Comparison of ENCODE assay signal across 9 mouse cellular contexts in the genomic region with DNA sequence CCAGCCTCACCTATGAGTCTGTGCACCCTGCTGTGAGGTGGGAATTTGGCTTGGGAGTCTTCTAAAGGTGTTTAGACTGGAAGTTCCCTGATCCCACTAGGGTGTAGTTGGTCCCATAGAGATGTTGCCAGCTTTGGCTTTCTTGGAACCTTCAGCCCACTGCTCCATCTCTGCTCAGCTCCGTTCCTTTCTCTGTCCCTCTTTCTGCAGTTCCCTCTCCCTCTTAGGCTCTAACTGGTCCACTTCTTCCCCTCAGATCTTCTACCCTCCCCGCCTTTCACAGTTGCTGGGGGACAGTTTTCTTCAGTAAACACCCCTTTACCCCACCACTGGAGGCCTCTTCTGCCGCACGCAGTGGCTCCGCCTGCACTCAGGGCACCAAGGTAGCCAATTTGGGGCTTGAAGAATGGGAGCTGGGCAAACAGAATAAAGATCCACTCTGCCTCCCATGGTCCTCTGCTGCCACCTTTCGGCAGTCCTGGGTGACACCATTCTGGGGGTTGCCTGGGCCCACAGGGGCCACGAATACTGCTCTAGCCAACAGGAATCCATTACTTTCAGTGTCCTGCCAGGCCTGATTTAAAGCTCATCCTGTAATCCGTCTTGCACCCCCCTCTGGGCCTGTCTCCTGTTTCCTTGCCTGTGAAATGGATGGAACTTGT.
DNase-seq lines count a peak whose midpoint lies in the region; ATAC-seq and TF ChIP-seq lines count a peak whose summit lies in the region.
"Had no signal": no experiment of that assay in that cellular context is flagged by ENCODE, and none has a peak within 500 bp of the region (broad histone marks: within the 10 kb centered on the region; RNA-seq: fewer than 3 reads in every experiment).

No protein-coding gene starts in this region.

- no peak for ATAC-seq in heart, embryonic 11.5 days (replicated peaks; ENCODE audit: insufficient number of reproducible peaks, low FRiP score, low TSS enrichment)
- peak; percentile 21; the same call in 1 of the 2 replicates for ATAC-seq in limb, embryonic 12.5 days (ENCODE audit: insufficient number of reproducible peaks, insufficient read depth, low FRiP score, low TSS enrichment, low read depth)

- peak; percentile 92 for DNase-seq in heart, adult 11 months
- DNase-seq in cerebellum, postnatal 36 days = peak; percentile 37 to 47
- peak; percentile 73 for DNase-seq in gastrocnemius, adult 2 months
- DNase-seq in kidney, adult 11 months = peak; percentile 38
- DNase-seq in neural tube, embryonic 10.5 days (ENCODE audit: extremely low spot score, low spot score) = peak; percentile 77
- peak; percentile 42 for DNase-seq in splenic B cell, adult 2 months (ENCODE audit: low read depth, low spot score)

- H3K27ac ChIP-seq in heart, embryonic 11.5 days (ENCODE audit: low read depth, low read length) = no peak overlapping the region
- no peak overlapping the region for H3K27ac ChIP-seq in gastrocnemius, adult 2 months
- H3K27ac ChIP-seq in limb, embryonic 12.5 days = no peak overlapping the region

- peak; percentile 82 for TF ChIP-seq CTCF in gastrocnemius, adult 2 months (IDR thresholded peaks at IDR 0.05)

- H3K9ac ChIP-seq in heart, embryonic 11.5 days (ENCODE audit: low read depth, low read length) = no peak overlapping the region
- H3K9ac ChIP-seq in limb, embryonic 12.5 days (replicated peaks) = no peak overlapping the region

- H3K4me2 ChIP-seq in heart, embryonic 11.5 days = no peak overlapping the region
- no peak overlapping the region for H3K4me2 ChIP-seq in limb, embryonic 12.5 days

- H3K4me3 ChIP-seq in heart, embryonic 11.5 days (ENCODE audit: low read depth, low read length) = no peak overlapping the region
- H3K4me3 ChIP-seq in gastrocnemius, adult 2 months = no peak overlapping the region
- H3K4me3 ChIP-seq in limb, embryonic 12.5 days (replicated peaks) = no peak overlapping the region
- H3K4me3 ChIP-seq: myocyte had no signal

- H3K36me3 ChIP-seq in heart, embryonic 11.5 days (ENCODE audit: control insufficient read depth, insufficient read depth, low read length) = no peaks in the 10 kb centered on the region
- H3K36me3 ChIP-seq in limb, embryonic 12.5 days = no peaks in the 10 kb centered on the region
- no peaks in the 10 kb centered on the region for H3K36me3 ChIP-seq in splenic B cell, adult 2 months (ENCODE audit: control insufficient read depth, insufficient read depth, low read length, poor library complexity, severe bottlenecking)

- no peaks in the 10 kb centered on the region for H3K4me1 ChIP-seq in heart, embryonic 11.5 days (ENCODE audit: control insufficient read depth, insufficient read depth, low read length)
- peaks cover 23% of the 10 kb centered on the region for H3K4me1 ChIP-seq in limb, embryonic 12.5 days (replicated peaks)

- intact Hi-C loops in gastrocnemius, adult 2 months (cut with DNase I) = loop anchor here (1.0 kb wide), 1 partner anchor 528 kb away; no protein-coding TSS in a partner anchor

- H3K9me3 ChIP-seq in heart, embryonic 11.5 days (replicated peaks; ENCODE audit: control insufficient read depth, low read length) = no peaks in the 10 kb centered on the region
- no peaks in the 10 kb centered on the region for H3K9me3 ChIP-seq in limb, embryonic 12.5 days

- WGBS in heart, embryonic 11.5 days (ENCODE audit: insufficient replicate concordance) = 19% methylated on average over 8 of the region's 8 CpGs
- 27% methylated on average over 8 of the region's 8 CpGs for WGBS in limb, embryonic 12.5 days

- peaks cover 36% of the 10 kb centered on the region for H3K27me3 ChIP-seq in heart, embryonic 11.5 days (ENCODE audit: control insufficient read depth, insufficient read depth, low read length)
- peaks cover 71% of the 10 kb centered on the region for H3K27me3 ChIP-seq in limb, embryonic 12.5 days
- H3K27me3 ChIP-seq in splenic B cell, adult 2 months (ENCODE audit: control insufficient read depth, insufficient read depth, low read length, poor library complexity, severe bottlenecking) = no peaks in the 10 kb centered on the region

Comparison
In these comparisons a context has a peak if more than half of its experiments do, and no peak if none do; other contexts are left out.
1. DNase-seq: peak in every context shown above with its lines; median percentile 92 in heart, adult 11 months; 77 in neural tube, embryonic 10.5 days; 73 in gastrocnemius, adult 2 months; 42 in cerebellum, postnatal 36 days; 42 in splenic B cell, adult 2 months; 38 in kidney, adult 11 months.